Mouse (Mus musculus) megakaryocyte-erythroid progenitor cell, adult 5-6 weeks (primary cell): Measurements from ENCODE around the gene Smtnl2. TPM values are rescaled to one million over a fixed set of nuclear protein-coding genes. Genes with fewer than 3 reads are reported as not detected.
"Not testable (repeated sequence)": the region's sequence is repeated elsewhere in the genome, so short reads cannot be mapped to it uniquely, and the experiment has no call there.

Experiments
- ATAC-seq: replicated peaks from 2 replicates; pipeline ENCODE4 v1.8.0; 2016; ENCODE audit warnings: mild to moderate bottlenecking, inconsistent platforms; ENCODE audit not compliant: severe bottlenecking, poor library complexity, low FRiP score, low TSS enrichment
- total RNA-seq, 2 experiments: library from RNA; stranded (forward) in 1 of 2; stranded (reverse) in 1 of 2; fragments of 200-1000, 215-1000 nt in 1 of 2; fragments of >200 nt in 1 of 2; fragmentation: Nextera tagmentation in 1 of 2; gene quantifications; 2 replicates each; pipeline ENCODE4 v1.2.3; 2014 to 2017

Smtnl2 gene
- total RNA-seq, 2 experiments from 2014 or later = 0.50 TPM; not detected in 1

DNA sequence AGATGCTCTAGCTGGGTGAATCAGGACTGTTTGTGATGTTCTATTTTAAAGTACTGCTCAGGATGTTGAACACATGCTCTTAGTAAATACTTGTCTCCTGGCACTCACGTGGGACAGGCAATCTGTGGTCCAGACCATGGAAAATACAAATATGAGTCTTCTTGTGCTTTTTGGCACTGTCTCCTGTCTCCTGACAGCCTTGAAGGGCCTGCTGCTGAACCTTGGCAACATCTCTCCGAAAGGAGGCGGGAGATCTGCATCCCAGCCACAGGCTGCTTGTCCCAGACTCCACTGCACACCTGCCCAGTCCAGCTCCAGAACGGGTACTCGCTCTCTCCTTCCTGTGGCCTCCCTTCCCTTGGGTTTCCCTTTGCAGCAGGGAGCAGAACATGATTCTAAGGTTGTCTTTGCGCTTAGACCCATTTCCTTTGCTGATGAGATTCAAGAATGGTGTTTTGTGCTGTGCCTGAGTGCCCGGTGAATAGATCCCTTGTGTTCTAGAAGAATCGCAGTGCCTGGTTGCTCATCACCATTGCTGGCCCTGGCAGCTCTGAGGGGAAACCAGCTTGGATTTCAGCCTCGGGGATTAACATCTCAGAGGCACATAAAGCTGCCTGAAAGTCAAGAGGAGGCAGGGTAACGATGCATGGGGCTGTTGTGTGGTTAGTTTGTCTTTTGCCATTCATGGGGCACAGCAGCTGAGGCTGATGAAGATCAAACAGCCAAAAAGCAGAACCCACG, 43.4 kb downstream of the Smtnl2 start:
- ATAC-seq = no peak

DNA sequence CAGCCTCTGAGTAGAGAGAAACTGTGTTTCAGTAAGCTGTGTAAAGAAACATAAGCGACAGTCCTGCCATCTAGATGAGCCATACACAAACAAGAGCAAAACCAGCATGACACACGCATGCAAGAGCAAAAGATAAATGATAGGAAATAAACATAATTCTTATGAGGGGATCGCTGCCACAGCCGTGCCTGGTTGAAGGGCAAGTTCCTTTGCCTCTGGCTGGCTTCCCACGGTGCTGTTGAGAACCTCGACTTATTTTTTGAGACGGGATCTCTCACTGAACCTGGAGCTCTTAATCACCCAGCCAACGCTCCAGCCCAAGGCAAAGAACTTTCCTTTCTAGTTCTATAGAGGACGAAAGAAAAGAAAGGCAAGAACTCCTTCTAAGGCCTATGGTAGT, 45.4 kb downstream of the Smtnl2 start:
- ATAC-seq = no peak

DNA sequence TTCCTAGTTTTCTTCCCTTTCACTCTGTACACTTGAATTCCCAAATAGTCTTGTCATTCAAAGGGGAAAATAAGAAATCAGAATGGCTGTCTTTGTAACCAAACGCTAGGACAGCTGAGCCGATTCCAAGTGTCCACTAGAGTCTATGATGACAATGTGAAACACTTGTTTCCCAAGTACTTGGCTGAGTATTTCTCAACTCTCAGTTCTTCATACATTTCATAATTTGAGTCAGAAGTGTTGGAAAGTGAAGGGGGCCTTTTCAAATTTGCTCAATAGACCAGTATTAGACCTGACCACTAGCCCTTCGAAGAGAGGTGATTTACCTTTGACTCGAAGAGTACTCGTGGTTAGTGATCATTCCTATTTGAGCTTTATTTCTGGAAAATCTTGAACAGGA, 47.0 kb downstream of the Smtnl2 start:
- no peak for ATAC-seq

DNA sequence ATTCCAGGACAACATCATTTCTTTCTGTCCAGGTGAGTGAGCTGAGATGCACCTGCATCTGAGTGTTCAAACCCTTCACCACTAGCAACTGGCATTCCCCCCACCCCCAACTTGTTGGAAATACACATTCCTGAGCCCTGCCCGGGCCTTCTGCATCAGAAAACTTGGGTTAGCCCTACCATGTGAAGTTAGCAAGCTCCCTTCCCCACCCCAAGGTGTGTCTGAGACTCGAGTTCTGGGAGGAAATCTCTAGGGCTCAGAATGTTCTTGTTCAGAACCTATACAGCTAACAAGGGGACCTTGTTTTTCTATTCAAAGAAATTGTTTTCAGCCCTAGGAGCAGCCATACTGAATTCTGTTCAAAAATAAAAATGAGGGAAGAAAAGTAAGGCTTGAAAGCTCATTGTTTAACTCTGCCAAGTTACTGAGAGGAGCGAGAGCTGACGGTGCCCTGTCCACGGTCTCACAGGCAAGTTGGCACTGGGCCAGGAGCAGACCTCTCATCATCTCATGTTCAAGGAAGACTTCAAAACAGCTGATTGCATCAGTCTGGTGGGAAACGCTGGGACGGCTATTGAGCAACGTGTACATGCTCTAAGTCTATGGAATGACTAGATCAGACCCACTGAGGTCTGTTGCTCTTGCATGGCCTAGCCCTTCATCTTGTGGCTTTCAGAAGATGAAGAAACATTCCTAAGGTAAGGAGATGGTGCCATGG, 47.8 kb downstream of the Smtnl2 start:
- no peak for ATAC-seq

DNA sequence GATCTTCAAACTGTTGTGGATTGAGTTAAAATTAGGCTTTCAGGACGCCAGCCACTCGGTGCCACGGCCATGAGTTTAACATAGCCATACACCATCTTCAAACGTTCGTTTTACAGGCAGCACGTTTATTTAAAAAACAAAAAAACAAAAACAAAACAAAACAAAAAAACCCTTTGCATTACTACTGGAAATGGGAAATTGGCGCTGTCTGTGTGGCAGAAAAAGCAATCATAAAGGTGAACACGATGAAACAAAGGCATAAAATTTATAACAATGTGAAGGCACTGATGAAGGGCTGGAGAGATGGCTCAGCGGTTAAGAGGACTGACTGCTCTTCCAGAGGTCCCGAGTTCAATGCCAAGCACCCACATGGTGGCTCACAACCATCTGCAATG, 49.2 kb downstream of the Smtnl2 start, which contains the start of gene Tekt1:
Tekt1 (minus strand) TSS at position 96 of the 395 bp plus-strand sequence.
- ATAC-seq = no peak

DNA sequence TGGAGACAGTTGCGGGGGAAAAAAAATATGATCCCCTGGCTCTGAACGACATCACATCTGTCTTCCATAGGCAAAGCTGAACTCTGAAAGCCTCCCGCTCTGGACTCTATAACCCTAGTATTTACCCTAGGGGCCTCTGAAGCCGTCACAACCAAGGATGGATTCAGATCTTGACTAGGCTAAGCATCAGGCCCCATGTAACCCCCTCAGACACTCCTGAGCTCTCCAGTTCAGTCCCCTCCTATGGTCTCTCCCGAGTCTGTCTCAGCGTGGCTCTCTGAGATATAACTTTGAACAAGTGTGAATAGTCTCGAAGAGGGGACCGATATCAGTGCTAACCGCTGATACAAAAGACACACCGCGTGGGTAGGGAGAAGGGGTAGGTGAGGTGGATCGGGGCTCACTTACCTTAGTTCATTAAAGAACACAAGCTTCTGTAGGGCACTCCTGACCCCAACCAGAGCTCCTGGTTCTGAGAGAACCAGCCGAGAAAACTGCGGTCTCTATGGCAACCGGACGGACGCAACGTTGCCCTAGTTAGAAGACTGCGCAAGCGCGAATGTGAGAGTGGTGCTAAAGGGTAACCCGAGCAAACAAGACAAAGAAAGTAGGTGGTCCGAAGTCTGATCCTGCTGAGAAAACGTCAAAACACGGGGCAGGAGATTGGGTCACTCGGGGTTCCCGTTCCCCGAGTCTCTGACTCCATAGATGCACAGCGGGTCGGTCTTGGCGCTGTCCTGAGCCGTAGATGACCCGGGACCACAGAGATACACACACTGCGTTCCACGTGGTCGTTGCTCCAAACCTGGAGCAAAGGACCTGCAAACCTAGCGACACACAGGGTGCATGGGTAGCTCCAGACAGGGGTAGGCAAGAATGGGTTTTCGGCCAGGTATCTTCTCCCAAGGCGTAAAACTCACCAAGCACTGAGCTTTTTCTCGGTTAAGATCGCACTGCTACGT, 49.8 kb downstream of the Smtnl2 start:
- peak; percentile 47 for ATAC-seq

DNA sequence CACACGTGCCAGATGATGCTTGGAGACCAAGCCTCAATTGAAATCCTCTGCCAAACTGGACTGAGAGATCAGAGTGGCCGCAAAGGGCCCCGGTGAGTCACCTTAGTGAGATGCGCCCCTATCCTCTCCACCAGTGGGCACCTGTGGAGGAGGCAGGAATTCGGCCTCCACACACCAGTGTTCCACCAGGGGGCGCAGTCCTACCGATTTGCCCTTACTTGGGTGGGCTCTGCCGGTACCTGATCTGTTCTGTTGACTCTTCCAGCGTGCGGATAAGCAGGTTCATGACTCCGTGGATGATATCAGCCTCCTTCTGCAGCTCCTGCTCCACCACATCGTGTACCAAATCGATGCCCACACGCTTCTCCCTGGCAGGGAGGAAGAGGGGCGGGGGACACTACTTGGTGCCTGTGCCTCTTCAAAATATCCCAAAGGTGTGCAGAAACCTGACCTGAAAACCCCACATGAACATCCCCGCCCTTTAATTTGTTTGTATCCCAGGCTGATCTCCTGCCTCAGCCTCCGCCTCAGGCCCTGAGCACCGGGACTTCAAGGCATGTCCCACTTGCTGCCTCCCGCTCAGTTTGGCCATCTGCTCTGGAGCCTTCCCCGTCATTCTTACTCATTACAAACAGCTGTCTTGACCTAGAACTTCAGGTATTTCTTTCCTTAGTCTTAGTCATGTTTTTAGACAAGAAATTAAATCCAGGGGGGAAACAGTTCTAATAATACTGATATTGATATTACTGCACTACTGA, 56.4 kb downstream of the Smtnl2 start:
- peak; percentile 89 for ATAC-seq

DNA sequence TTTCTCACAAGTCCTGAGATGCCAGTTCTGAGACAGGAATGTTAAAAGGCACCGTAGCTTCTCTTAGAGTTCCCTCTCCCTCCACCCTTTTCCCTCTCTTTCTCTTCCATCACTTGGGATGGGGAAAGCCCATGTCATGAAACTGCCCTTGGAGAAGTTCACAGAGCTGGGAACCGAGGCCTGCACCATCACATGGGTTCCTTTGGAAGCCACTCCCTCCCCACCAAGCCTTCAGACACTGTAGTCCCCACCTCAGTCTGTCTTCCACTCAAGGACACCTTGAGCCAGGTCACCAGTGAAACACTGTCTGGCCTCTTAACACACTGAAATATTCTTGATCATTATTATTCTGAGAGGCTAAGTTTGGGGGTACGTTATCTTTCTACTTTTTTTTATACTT, 58.3 kb downstream of the Smtnl2 start:
- no peak for ATAC-seq

DNA sequence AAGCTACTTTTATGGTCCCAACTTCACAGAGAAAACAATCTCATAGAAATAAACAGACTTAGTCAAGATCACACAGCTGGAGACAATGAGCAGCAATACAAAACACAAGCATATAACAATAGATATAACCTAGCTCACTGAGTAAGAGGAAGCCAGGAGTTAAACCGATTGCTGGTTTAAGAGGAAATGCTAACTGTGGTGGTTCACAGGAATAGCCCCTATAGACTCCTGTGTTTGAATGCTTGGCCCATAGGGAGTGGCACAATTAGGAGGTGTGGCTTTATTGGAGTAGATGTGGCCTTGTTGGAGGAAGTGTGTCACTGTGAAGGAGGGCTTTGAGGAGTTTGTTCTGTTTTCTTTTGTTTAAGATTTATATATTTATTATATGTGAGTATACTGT, 59.2 kb downstream of the Smtnl2 start:
- no peak for ATAC-seq

DNA sequence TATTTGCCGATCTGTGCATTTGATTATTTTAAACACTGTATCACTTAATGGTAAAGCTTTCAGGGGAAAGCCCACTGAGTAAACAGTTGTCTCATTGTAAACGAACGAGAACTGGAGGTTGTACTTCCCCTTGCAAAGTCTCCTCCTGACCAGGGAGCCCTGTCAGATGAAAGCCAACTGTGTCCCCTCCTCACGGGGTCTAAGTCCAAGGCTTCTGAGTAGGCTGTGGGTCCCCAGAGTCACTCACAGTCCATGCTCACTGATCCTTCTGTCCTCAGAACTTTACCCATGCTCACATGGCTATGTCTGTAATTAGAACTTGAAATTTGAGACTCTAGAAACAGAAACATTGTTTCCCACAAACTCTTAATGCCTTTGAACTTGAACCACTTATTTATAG, 61.9 kb downstream of the Smtnl2 start:
- ATAC-seq = no peak

DNA sequence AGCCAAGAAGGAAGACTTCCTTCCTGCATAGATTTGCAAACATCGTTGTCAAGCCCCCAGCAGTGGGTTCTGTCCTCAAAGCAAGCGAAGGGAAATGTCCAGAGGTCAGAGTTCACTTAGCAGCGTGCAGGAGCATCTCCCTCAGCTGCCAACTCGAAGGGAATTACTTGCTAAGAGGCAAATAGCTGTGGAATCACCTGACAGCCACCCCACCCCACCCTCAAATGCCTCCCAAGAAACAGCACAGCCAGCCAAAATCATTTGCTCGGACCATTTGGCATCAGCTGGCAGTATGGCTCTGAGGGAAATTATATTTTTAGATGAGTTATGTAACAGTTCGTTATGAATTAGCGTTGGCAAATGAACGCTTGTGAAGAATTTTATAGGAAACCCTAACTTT, 62.5 kb downstream of the Smtnl2 start:
- ATAC-seq = no peak

DNA sequence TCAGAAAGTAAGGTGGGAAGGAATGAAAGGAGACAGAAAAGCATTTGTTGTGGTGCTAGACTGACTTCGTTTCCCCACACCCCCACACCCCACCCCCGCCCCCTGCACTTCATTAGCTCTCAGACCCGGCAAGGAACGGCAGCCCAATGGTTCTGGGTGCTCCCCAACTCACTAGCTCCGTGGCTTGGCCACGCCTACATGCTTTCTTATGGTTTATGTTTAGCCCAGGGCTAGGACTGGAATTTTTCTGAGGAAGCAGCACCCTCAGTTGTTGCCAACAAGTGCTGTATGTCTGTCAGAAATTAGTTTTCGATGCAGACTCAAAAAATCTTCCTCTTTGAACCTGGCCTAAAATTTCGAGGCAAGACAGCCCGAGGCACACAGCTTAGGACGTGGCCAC, 63.0 kb downstream of the Smtnl2 start:
- no peak for ATAC-seq

DNA sequence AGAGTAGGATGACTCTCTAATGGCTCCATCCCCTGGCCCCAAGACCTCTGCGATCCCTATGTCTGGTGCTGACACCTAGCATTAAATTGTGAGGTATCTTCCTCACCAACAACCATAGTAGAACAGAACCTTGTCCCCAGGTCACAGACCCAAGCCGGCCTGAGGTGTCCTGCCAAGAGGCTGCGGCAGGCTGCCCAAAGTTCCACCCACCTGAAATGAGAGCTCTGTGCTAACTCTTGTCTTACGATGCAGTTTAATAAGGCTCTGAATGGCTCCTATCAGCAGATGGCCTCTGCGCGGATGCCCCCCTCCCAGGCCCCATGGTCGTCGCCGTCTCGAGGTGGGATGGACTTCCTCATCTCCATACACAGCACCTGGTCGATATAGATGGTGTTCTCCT, 67.0 kb downstream of the Smtnl2 start:
- no peak for ATAC-seq

DNA sequence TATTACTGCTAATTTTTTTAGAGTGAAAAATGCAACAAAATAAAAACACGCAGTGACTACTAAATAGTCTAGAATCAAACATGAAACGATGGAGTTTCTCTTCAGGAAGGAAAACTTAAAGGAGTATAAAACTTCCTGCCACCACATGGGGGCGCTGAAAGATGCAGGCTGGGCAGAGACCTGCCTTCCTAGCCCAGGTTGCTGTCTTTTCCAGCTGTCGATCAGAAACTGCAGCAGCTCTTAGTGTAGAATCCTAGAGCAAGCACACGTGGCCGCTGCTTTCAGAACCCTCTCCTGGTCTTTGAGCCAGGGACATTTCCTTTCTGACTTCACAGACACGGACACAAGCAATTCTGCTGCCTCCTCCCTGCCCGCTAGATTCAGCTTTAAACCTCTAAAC, 67.6 kb downstream of the Smtnl2 start:
- ATAC-seq = 0 out of 2 replicates have a peak, but pooled peaks have one; percentile 54

DNA sequence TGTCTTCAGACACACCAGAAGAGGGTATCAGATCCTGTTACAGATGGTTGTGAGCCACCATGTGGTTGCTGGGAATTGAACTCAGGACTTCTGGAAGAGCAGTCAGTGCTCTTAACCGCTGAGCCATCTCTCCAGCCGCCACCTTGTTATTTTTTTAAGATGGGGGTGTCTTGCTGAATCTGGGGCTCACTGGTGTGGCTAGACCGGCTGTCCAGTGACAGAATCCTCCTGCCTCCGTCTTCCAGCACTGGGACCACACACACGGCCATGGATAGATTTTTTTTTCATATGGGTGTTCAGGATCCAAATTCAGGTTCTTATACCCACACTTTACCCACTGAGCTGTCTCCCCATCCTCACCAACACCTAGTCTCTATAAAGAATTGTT, 68.3 kb downstream of the Smtnl2 start:
- not testable (repeated sequence) for ATAC-seq

DNA sequence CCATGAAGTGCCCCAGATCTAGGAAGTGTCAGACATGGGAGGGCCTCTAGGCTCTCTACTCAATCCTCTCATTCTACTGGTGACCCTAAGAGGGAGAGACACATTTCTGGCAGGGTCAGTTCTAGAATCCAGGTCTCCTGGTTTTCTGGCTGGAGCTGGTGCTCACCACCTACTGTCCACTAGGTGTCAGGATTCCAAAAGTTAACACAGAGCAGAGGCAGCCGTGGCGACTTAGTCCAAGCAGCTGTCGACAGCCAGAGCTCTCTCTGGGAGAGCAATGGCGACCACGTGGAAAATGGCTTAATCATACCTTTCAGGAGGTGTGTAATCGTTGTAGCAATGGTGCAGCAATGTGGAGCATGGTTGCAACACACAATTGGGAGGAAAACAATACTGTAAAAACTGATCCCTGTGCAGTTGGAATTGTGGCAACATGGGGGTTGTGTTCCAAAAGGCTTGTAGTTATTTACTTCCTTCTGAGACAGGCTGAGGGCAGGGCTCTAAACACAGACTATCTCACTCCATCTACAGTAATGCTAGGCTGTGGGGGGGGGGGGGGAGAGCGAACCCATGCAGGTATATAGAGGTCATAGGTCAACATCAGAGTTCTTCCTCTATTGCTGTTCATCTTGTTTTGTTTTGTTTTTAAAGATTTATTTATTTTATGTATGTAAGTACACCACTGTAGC, 68.8 kb downstream of the Smtnl2 start:
- ATAC-seq = peak; percentile 92

DNA sequence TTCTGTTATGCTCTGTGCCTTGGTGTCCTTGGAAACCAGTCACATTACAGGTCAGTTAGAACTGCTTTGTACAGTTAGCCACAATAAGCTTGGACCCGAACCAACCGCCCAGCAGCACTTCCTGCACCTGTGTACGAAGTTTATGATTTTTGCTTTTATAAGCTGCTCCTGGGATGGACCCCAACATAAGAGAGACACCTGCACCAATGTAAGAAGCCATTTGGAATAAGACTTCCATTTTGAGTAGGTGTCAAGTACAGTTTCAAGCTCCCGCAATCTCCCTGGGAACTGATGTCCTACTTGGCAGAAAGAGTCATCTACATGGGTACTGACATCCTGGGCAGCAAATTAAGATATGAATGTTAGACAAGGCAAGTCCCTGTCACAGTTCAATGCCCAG, 71.8 kb downstream of the Smtnl2 start:
- ATAC-seq = no peak
